Mouse (Mus musculus) intestine, postnatal 0 days (tissue): ENCODE measurements around the gene Pold3. TPM values are rescaled to one million over a fixed set of nuclear protein-coding genes. Genes with fewer than 3 reads are reported as not detected.
A peak's percentile ranks its signal among the peaks of the same experiment; 100 is the strongest.

ENCODE experiments used
- ATAC-seq: fragments of 200-750 bp; cut with Nextera tagmentation; 2 replicates; pipeline ENCODE4 v1.8.0; 2017; ENCODE audit warnings: mild to moderate bottlenecking, moderate TSS enrichment, moderate library complexity
- H3K27ac ChIP-seq: fragments of 300-500 bp; sonication (generic); 2 replicates; pipeline ENCODE4 v1.5.1; 2014; ENCODE audit warnings: mild to moderate bottlenecking, low read depth, low read length, moderate library complexity
- H3K27me3 ChIP-seq: fragments of 300-500 bp; sonication (generic); replicated peaks from 2 replicates; pipeline ENCODE4 v1.6.1; 2014; ENCODE audit warnings: low read length, mixed read lengths; ENCODE audit not compliant: control insufficient read depth, insufficient read depth
- H3K36me3 ChIP-seq: fragments of 300-500 bp; sonication (generic); 2 replicates; pipeline ENCODE4 v1.6.1; 2014; ENCODE audit warnings: mild to moderate bottlenecking, moderate library complexity; ENCODE audit not compliant: control insufficient read depth, insufficient read depth
- H3K4me1 ChIP-seq: fragments of 300-500 bp; sonication (generic); replicated peaks from 2 replicates; pipeline ENCODE4 v1.6.1; 2014; ENCODE audit warnings: antibody characterized with exemption, low read length, mixed read lengths; ENCODE audit not compliant: control insufficient read depth, insufficient read depth
- H3K4me2 ChIP-seq: fragments of 300-500 bp; sonication (generic); replicated peaks from 2 replicates; pipeline ENCODE4 v1.6.1; 2014; ENCODE audit warnings: low read depth, mild to moderate bottlenecking, moderate library complexity
- H3K4me3 ChIP-seq: fragments of 300-500 bp; sonication (generic); 2 replicates; pipeline ENCODE4 v1.5.1; 2014; ENCODE audit warnings: low read depth, low read length
- H3K9ac ChIP-seq: fragments of 300-500 bp; sonication (generic); 2 replicates; pipeline ENCODE4 v1.6.1; 2014; ENCODE audit warnings: mild to moderate bottlenecking, low read depth, low read length
- H3K9me3 ChIP-seq: fragments of 300-500 bp; sonication (generic); 2 replicates; pipeline ENCODE4 v1.6.1; 2016; ENCODE audit warnings: mixed run types; ENCODE audit not compliant: control insufficient read depth
- CTCF ChIP-seq: sonication (generic); IDR thresholded peaks from 2 replicates; pipeline ENCODE4 v1.5.1; 2016; ENCODE audit warnings: low read depth, mild to moderate bottlenecking, control low read depth, antibody characterized with exemption, moderate library complexity
- WGBS: fragments of 180-500 bp; shearing (Covaris S2); extraction: QIAGEN DNeasy Blood & Tissue Kit; methylation state at CpG from one replicate; pipeline ENCODE4 v1.1.7; 2014; 5-methylcytosine and 5-hydroxymethylcytosine counted together
- polyA plus RNA-seq: library from polyadenylated mRNA; unstranded; fragments of >200 nt; fragmentation: Nextera tagmentation; extraction: Ambion mirVana; gene quantifications from 2 replicates; pipeline ENCODE4 v1.2.1, GENCODE M21; 2015

Pold3 gene
- polyA plus RNA-seq, 1 experiment from 2014 or later, result 18.3 TPM

DNA sequence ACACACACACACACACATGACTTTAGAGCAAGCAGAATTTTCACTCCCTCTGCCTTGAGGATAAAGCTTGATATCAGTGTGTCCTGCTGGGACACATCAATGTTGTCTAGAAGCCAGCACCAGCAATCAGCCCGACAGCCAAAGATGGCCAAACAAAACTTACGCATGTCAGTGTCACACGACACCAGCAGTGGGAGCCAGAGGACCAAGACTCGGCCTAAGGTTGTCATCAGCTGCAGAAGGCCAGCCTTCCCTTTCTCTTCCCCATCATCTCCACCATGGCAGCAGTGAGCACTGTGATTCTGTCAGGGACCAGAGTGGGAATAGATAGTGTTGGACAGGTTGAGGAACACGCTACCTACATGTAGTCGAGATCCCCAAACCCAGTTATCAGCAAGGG, 2.1 kb upstream of the Pold3 start:
- Histone ChIP-seq H3K9me3 (no peaks in the 10 kb centered on the region), H3K27ac (no peak overlapping the region), H3K4me2 (no peak overlapping the region), H3K9ac (no peak overlapping the region), H3K4me3 (no peak overlapping the region), H3K27me3 (no peaks in the 10 kb centered on the region), H3K36me3 (no peaks in the 10 kb centered on the region), H3K4me1 (no peaks in the 10 kb centered on the region)
- WGBS, result 37% methylated on average over 6 of the region's 6 CpGs
- ATAC-seq, result no peak
- TF ChIP-seq CTCF, result peak; percentile 94

- peak; percentile 32 for ATAC-seq
- Histone ChIP-seq H3K27me3 (no peaks in the 10 kb centered on the region), H3K4me3 (peak overlapping the region; percentile 97), H3K9ac (peak overlapping the region; percentile 85), H3K9me3 (no peaks in the 10 kb centered on the region), H3K4me2 (peak overlapping the region; percentile 89), H3K4me1 (no peaks in the 10 kb centered on the region), H3K36me3 (peaks cover 18% of the 10 kb centered on the region), H3K27ac (peak overlapping the region; percentile 90)
- under 1% methylated on average over 25 of the region's 25 CpGs for WGBS
- TF ChIP-seq CTCF, result no peak
Observed at GRCm38 (mm10) chr7:100120791-100121261, 539 bp downstream of the Pold3 start.

DNA sequence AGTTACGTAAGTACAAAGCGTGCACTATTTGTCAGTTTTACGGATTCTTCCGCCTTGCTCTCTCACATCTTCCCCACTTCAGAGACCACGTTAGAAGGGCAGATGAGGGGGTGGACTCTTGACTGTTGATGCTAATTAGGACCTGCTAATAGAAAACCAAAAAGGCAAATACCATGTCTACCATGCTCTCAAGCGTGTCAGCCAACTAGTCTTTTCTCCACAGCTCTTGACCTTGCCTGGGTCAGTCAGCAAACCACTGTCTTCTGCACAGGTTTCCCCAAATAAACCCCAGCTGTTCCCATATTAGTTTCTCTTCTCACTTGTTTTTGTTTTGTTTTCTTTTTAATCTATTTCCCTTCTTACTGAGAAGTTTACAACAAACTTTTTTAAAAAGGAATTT, 7.1 kb downstream of the Pold3 start:
- no peaks in the 10 kb centered on the region for H3K27me3 ChIP-seq
- no peaks in the 10 kb centered on the region for H3K9me3 ChIP-seq
- no peak overlapping the region for H3K27ac ChIP-seq
- TF ChIP-seq CTCF, result no peak
- no peak overlapping the region for H3K4me3 ChIP-seq
- no peak overlapping the region for H3K4me2 ChIP-seq
- H3K4me1 ChIP-seq, result no peaks in the 10 kb centered on the region
- WGBS, result 96% methylated on average over 6 of the region's 6 CpGs
- no peak for ATAC-seq
- no peak overlapping the region for H3K9ac ChIP-seq
- H3K36me3 ChIP-seq, result peaks cover 42% of the 10 kb centered on the region

DNA sequence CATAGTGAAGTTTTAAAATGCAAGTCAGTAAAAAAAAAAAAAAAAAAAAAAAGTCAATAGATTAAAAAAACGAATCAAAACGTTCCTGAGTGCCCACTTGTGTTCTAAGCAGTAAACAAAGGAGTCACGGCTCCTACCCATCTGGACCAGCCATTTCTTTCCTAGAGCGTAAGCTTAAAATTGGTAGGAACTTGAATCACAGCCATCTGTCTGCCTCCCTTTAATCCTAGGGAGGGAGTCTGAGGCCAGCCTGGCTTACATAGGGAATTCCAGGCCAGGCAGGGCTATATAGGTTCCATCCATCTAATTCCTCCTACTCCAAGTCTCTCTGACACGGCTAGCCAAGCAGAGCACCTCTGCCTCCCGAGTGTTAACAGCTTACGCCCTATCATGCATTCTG, 7.5 kb downstream of the Pold3 start:
- no peak for TF ChIP-seq CTCF
- 79% methylated on average over 7 of the region's 7 CpGs for WGBS
- H3K27me3 ChIP-seq, result no peaks in the 10 kb centered on the region
- peaks cover 46% of the 10 kb centered on the region for H3K36me3 ChIP-seq
- no peaks in the 10 kb centered on the region for H3K4me1 ChIP-seq
- no peaks in the 10 kb centered on the region for H3K9me3 ChIP-seq
- no peak overlapping the region for H3K4me2 ChIP-seq
- H3K4me3 ChIP-seq, result no peak overlapping the region
- ATAC-seq, result no peak
- H3K9ac ChIP-seq, result no peak overlapping the region
- H3K27ac ChIP-seq, result no peak overlapping the region

GRCm38 (mm10) chr7:100111506-100111905, 9.9 kb downstream of the Pold3 start:
- Histone ChIP-seq H3K4me2 (no peak overlapping the region), H3K27ac (no peak overlapping the region), H3K27me3 (no peaks in the 10 kb centered on the region), H3K9ac (no peak overlapping the region), H3K4me1 (no peaks in the 10 kb centered on the region), H3K4me3 (no peak overlapping the region), H3K36me3 (peaks cover 44% of the 10 kb centered on the region), H3K9me3 (no peaks in the 10 kb centered on the region)
- WGBS, result 71% methylated on average over 10 of the region's 10 CpGs
- ATAC-seq, result no peak
- no peak for TF ChIP-seq CTCF

DNA sequence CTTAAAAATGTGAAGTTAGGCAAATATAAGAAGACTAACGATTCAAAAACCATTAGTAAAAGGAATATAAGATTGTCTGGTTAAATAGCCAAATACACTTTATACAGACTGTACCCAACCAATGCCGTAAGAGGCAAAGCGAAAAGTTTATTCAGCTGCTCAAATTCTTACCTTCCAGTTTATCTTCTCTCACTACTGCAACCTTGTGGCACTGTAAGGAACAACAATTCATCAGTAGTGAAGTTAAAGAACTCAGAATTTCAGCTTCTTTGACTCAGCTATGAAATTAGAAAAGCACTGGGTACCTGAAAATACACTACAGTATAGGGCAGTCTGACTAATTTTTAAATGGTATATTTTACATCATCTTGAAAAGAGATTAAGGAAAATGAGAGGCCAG, 13.0 kb downstream of the Pold3 start:
- no peak for ATAC-seq
- no peaks in the 10 kb centered on the region for H3K4me1 ChIP-seq
- no peak overlapping the region for H3K4me2 ChIP-seq
- peaks cover 55% of the 10 kb centered on the region for H3K36me3 ChIP-seq
- H3K27ac ChIP-seq, result no peak overlapping the region
- TF ChIP-seq CTCF, result peak; percentile 75
- H3K9ac ChIP-seq, result no peak overlapping the region
- no peaks in the 10 kb centered on the region for H3K27me3 ChIP-seq
- H3K4me3 ChIP-seq, result no peak overlapping the region
- no peaks in the 10 kb centered on the region for H3K9me3 ChIP-seq
- WGBS, result 65% methylated on average over 3 of the region's 3 CpGs

DNA sequence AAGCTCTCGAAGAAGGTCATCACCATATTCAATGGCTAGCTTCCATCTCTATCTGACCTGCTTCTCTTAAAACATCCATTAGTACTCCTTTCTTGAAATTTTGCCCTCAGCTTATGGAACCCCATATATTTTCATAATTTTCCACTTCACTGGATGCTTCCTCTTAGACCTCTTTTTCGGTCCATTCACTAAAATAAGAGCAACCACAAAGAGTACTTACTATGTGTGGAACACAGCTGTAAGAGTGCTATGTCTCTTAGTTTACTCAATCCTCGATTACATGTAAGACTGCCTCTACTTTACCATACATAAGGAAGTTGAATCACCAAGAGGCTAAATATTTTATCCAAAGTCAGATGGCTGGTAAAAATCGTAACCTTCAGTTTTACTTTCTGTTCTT, 16.7 kb downstream of the Pold3 start:
- 90% methylated on average over 4 of the region's 4 CpGs for WGBS

More for the DNA sequence above, 16.7 kb downstream of the Pold3 start:
- H3K4me2 ChIP-seq, result no peak overlapping the region
- H3K9me3 ChIP-seq, result no peaks in the 10 kb centered on the region
- no peaks in the 10 kb centered on the region for H3K27me3 ChIP-seq
- no peaks in the 10 kb centered on the region for H3K4me1 ChIP-seq
- H3K36me3 ChIP-seq, result peaks cover 56% of the 10 kb centered on the region
- ATAC-seq, result no peak
- no peak overlapping the region for H3K9ac ChIP-seq
- no peak for TF ChIP-seq CTCF
- no peak overlapping the region for H3K27ac ChIP-seq
- no peak overlapping the region for H3K4me3 ChIP-seq
